Mouse (Mus musculus) thymus, postnatal 14 days (tissue): Measurements from ENCODE around the gene Slc6a20a.

Experiments used
- DNase-seq: peaks from one replicate; pipeline ENCODE4 v3.0.0; 2021

The Slc6a20a gene

DNA sequence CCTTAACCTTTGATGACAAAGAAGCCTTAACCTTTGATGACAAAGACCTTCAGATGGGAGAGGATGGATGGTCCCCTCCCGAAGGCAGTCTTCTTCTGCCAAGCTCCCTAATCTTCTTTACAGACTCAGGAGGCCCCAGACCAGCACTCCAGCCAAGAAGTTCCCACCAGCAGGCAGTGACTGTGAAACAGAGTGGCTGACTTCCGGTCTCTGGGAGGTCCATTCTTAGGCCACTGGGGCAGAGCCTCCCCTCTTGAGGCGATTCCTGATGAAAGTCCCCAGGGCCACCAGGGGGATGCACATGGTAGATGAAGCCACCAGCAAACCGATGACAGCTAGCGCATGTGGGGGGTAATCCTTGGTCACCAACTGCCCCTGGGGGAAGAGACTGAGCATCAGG lies 41.9 kb downstream of the Slc6a20a start:
- DNase-seq: no peak

DNA sequence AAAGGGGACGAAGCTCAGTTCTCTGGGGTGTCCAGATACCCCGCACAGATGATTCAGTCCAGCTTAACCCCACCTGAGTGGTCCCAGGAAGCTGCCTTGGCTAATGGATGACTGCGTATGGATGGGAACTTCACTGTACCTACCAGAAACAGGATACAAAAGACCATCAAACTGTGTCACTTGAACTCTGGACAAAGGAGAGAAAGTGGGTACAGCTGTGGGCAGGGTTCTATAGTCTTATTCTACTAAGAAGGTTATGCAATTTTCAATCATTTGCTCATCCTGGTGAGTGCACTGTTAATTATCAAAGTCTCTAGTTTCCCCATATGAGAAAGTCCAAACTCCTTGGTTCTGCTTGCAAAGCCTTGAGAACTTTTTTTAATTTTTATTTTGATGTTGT lies 45.7 kb downstream of the Slc6a20a start:
- DNase-seq: no peak

DNA sequence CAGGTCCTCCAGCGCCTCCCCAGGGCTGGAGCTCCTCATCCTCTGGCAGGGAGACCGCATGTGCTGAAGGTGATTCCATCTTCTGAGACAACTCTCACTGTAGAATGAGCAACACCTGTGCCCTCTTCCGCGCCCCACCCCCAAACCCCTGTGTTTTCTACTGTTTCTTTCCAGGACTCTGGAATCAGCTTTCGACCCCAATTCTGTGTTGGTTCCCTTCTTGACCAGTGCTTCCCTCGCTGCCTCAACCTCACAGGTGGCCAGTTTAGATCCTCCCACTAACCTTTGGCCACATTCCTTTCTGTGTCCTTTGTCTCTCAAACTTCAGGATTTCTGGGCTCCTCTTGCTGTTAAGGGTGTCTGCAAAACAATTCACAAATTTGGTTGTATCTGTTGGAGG lies 46.4 kb downstream of the Slc6a20a start, which contains the start of gene Slc6a20b:
Gene Slc6a20b, minus strand, starts transcription at position 285 of the 400 bp plus-strand sequence.
- no peak for DNase-seq

DNA sequence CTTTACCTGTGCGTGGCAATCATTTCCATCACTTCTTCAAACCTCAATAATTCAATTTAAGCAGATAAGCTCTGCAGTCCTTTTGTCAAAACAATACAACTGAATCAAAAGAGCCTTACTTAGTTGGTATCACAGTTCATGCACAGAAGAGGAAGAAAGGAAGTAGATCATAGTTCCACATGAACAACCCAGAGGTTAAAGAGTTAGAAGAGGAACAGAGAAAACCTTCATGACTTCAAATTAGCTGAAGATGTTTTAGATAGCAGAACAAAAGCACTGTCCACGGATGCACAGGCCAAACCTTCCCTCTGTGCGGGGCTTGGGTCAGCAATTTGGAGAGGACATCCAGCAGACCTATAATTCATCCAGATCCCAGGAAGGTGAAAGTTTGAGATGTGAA lies 47.0 kb downstream of the Slc6a20a start:
- no peak for DNase-seq

DNA sequence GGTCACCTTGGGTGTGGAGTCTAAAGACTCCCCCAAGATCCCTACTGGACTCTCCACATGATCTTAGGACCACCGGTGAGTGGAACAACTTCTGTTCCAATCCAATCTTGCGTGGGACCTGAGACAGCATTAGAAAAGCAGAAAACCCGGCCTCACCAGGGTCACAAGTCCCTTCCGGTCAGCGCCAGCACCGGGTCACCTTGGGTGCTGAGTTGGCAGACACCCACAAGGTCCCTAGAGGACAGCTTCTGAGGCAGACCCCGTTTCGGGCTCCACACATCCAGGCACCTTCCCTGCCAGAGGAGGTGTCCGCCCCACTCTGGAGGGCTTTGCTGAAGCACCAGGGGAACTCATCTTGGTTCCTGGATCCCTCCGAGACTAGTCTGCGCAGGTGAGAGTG lies 52.9 kb downstream of the Slc6a20a start:
- DNase-seq: no peak

DNA sequence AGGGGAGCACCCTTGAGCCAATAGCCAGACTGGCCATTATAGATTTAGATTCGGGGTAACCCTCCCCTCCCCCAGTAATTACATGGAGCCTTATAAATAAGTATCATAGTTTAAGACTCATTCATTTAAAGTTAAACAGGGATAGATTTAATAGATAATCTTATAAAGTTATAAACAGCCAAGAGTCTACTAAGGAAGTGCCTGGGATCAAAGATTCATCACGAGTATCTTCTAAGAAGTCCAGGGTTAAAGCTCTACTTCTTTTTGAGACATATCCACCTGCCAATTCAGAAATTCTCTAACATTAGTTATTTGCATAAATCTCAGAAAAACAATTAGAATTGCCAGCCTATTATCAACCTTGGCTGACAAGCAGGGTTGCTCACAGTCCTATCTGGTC lies 53.9 kb downstream of the Slc6a20a start:
- no peak for DNase-seq

DNA sequence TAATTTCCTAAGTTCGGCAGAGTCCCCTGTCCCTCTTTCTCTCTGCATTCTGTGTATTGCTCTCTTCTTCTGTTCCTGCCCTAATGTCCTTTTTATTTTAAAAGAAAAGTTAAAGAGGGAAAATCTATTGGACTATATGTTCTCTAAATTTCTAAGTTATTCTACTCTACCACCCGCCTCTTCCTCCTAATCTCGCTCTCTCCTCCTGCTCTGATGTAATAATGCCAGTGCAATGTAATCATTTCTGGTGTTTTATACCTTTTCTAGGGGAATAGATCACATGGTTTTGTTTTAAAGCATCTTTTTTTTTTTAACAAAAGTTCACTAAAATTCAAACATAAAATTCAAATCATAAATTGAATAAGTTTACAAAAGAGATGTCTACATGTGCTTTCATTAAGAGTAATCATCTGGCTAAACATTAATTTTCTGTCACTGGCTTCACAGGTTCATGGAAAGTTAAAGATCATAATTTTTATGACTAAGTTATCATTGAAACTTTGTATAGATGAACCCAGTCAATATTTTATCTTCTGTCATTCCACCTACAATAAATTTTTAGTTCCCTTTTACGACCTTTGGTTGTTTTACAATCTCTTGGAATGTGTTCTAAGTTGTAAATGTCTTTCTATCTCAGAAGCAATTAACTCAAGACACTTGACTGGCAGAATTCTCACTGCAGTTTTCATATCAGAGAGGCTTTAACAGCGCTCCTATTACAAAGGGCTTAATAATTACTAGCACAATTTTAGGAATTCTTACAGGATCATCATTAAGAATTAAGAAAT lies 58.2 kb downstream of the Slc6a20a start:
- no peak for DNase-seq

DNA sequence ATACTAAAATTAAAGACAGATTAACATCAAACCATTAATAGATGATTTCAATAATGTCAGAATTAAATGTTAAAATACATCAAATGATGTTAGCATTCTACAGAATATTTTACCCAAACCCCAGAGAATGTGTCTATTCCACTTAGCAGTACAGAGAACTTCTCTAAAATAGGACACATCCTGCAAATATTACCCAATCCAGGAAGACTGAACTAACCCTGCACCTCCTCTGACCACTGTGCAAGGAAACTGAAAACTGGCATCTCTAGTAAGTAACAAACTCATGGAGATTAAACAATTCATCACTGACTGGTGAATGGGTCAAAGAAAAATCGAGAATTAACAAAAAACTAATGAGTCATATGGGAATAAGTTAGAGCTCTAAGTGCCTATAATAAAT lies 77.2 kb downstream of the Slc6a20a start:
- no peak for DNase-seq

DNA sequence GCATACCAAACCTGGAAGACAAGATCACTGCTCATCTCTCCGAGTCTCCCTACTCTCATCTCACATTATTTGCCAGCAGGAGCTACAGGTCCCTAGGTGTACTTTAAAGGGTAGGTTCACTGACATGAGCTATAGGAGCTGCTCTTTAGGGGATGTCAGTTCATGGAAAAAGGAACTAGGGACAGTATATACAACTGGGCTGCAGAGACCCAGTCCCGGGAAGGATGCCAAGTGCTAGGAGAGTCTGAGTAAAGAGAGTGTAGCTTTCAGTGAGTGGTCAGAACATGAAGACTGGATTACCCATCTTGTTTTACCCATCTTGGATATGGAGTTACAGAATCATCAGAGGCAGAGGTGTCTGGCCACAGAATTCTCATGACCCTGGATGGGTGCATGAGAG lies 81.3 kb downstream of the Slc6a20a start:
- no peak for DNase-seq

DNA sequence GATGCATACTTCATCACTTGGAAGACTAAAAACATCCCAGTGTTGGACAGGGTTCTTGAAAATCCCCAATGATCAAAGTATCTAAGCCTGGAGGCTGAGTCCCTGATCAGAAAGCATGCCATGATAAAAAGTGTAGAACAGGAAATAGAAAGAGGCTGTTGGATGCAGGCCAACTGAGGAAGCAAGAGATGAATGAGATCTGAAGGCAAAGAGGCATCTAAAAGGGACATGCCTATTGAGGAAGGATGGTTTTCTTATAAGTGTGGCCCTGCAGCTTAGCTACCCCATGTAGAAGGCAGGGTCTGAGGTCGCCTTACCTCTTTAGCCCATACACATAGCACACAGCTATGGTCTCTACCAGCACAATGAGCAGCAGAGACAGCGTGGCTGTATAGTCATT lies 81.8 kb downstream of the Slc6a20a start:
- no peak for DNase-seq

DNA sequence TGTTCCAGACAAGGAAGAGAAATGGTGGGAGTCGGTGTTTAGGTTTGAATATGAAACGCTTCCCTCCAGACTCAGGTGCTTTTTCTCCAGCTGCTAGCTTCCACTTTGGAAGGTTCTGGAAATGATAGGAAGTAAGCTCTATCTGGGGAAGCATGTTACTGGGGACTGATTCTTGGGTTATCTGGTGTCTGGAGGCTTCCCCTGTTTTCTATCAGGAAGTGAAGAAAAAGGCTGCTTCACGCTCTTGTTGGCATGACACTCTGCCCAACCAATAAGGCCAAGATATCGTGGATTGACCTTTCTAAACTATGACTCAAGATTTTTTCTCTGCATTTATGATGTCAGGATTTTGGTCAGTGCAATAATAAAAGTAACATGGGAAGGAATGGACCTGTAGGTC lies 83.5 kb downstream of the Slc6a20a start:
- no peak for DNase-seq

DNA sequence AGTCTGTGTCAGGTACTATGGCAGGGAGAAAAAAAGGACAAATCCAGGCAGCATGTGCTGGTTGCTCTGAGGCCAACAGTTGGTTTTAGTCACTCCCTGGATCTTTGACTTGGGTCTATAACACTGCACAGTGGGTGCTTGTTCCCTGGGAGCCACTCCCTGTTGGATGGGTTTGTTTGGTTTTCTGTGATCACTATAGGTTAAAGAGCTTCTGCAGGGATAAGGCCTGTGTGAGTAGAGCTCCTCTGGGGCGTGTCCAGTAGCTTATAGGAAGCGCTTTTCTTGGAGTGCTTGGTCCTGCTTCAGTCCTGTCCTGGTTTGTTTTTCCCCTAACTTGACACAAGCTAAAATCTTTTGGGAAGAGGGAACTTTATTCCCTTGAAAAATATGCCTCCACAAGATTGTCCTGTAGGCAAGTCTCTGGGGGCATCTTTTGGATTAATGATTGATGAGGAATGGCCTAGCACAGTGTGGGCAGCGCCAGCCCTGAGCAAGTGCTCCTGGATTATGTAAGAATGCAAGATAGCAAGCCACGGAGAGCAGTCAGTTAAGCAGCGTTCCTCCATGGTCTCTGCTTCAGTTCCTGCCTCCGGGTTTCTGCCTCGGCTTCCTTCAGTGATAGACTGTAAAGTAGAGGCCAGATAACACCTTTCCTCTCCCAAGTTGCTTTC lies 89.3 kb downstream of the Slc6a20a start:
- no peak for DNase-seq
